Mouse (Mus musculus) E14TG2a.4 (cell line): ENCODE data around the gene Spsb3.

Experiments
- H3K27me3 ChIP-seq: 2 replicates; pipeline ENCODE4 v1.6.1; 2014; ENCODE audit warnings: low read length, control low read depth; ENCODE audit not compliant: insufficient read depth
- H3K36me3 ChIP-seq: 2 replicates; pipeline ENCODE4 v1.6.1; 2014; ENCODE audit warnings: low read length, control low read depth; ENCODE audit not compliant: insufficient read depth
- H3K4me1 ChIP-seq: replicated peaks from 2 replicates; pipeline ENCODE4 v1.6.1; 2014; ENCODE audit warnings: low read depth, low read length, control low read depth
- H3K4me3 ChIP-seq: replicated peaks from 2 replicates; pipeline ENCODE4 v1.5.1; 2014; ENCODE audit warnings: mild to moderate bottlenecking, low read length
- H3K9me3 ChIP-seq: 2 replicates; pipeline ENCODE4 v1.6.1; 2014; ENCODE audit warnings: low read length, control low read depth
- CTCF ChIP-seq: conservative IDR thresholded peaks from 2 replicates; pipeline ENCODE4 v1.5.1; 2014; ENCODE audit warnings: low read length
- NANOG ChIP-seq: IDR thresholded peaks from 2 replicates; pipeline ENCODE4 v1.6.1; 2014; ENCODE audit warnings: borderline replicate concordance, low read length, mixed read lengths
- POU5F1 ChIP-seq: IDR thresholded peaks from 2 replicates; pipeline ENCODE4 v1.6.1; 2014; ENCODE audit warnings: low read length, borderline replicate concordance

Spsb3 gene

GRCm38 (mm10) chr17:24881738-24882440, 4.6 kb upstream of the Spsb3 start:
- H3K4me3 ChIP-seq = peak overlapping the region; percentile 74
- H3K9me3 ChIP-seq = no peaks in the 10 kb centered on the region
- H3K27me3 ChIP-seq = no peaks in the 10 kb centered on the region
- peaks cover 88% of the 10 kb centered on the region for H3K4me1 ChIP-seq
- TF ChIP-seq CTCF (peak; percentile 51), NANOG (no peak), POU5F1 (no peak)
- peaks cover 42% of the 10 kb centered on the region for H3K36me3 ChIP-seq

GRCm38 (mm10) chr17:24884391-24884790, 2.1 kb upstream of the Spsb3 start:
- H3K27me3 ChIP-seq = no peaks in the 10 kb centered on the region
- H3K4me1 ChIP-seq = peaks cover 84% of the 10 kb centered on the region
- H3K36me3 ChIP-seq = peaks cover 50% of the 10 kb centered on the region
- no peaks in the 10 kb centered on the region for H3K9me3 ChIP-seq
- H3K4me3 ChIP-seq = peak overlapping the region; percentile 100
- TF ChIP-seq NANOG = no peak
- TF ChIP-seq CTCF = no peak
- no peak for TF ChIP-seq POU5F1

GRCm38 (mm10) chr17:24885356-24886133, 898 bp upstream of the Spsb3 start:
- Histone ChIP-seq H3K27me3 (no peaks in the 10 kb centered on the region), H3K36me3 (peaks cover 58% of the 10 kb centered on the region), H3K4me1 (peaks cover 84% of the 10 kb centered on the region), H3K4me3 (peak overlapping the region; percentile 100), H3K9me3 (no peaks in the 10 kb centered on the region)
- TF ChIP-seq CTCF (no peak), NANOG (no peak), POU5F1 (no peak)

GRCm38 (mm10) chr17:24886932-24887271, 459 bp downstream of the Spsb3 start:
- H3K36me3 ChIP-seq = peaks cover 69% of the 10 kb centered on the region
- no peaks in the 10 kb centered on the region for H3K9me3 ChIP-seq
- TF ChIP-seq NANOG = no peak
- no peak for TF ChIP-seq CTCF
- no peaks in the 10 kb centered on the region for H3K27me3 ChIP-seq
- peak overlapping the region; percentile 100 for H3K4me3 ChIP-seq
- H3K4me1 ChIP-seq = peaks cover 81% of the 10 kb centered on the region

- Histone ChIP-seq H3K9me3 (no peaks in the 10 kb centered on the region), H3K27me3 (no peaks in the 10 kb centered on the region), H3K36me3 (peaks cover 69% of the 10 kb centered on the region), H3K4me3 (peak overlapping the region; percentile 100), H3K4me1 (peaks cover 76% of the 10 kb centered on the region)
- TF ChIP-seq CTCF (no peak), POU5F1 (no peak)
Measured at GRCm38 (mm10) chr17:24887291-24888080, 1.0 kb downstream of the Spsb3 start.

- peaks cover 76% of the 10 kb centered on the region for H3K4me1 ChIP-seq
- H3K27me3 ChIP-seq = no peaks in the 10 kb centered on the region
- no peaks in the 10 kb centered on the region for H3K9me3 ChIP-seq
- H3K4me3 ChIP-seq = no peak overlapping the region
- peaks cover 69% of the 10 kb centered on the region for H3K36me3 ChIP-seq
- TF ChIP-seq POU5F1 (no peak), CTCF (no peak), NANOG (no peak)
Measured at GRCm38 (mm10) chr17:24888862-24889261, 2.4 kb downstream of the Spsb3 start.

- H3K9me3 ChIP-seq = no peaks in the 10 kb centered on the region
- peaks cover 57% of the 10 kb centered on the region for H3K36me3 ChIP-seq
- TF ChIP-seq NANOG = no peak
- no peak for TF ChIP-seq CTCF
- TF ChIP-seq POU5F1 = no peak
- H3K4me1 ChIP-seq = peaks cover 68% of the 10 kb centered on the region
- H3K4me3 ChIP-seq = no peak overlapping the region
- no peaks in the 10 kb centered on the region for H3K27me3 ChIP-seq
Measured at GRCm38 (mm10) chr17:24890151-24891092, 4.0 kb downstream of the Spsb3 start.

- no peak for TF ChIP-seq CTCF
- no peak for TF ChIP-seq NANOG
- no peak for TF ChIP-seq POU5F1
- Histone ChIP-seq H3K27me3 (no peaks in the 10 kb centered on the region), H3K4me3 (peak overlapping the region; percentile 26; the same call in 1 of the 2 replicates), H3K4me1 (peaks cover 73% of the 10 kb centered on the region), H3K9me3 (no peaks in the 10 kb centered on the region), H3K36me3 (peaks cover 62% of the 10 kb centered on the region)
Measured at GRCm38 (mm10) chr17:24891321-24891720, 4.9 kb downstream of the Spsb3 start.
